Mouse (Mus musculus) gastrocnemius, adult 2 months (tissue): ENCODE measurements around the gene Uba6. TPM values are rescaled to one million over a fixed set of nuclear protein-coding genes. Genes with fewer than 3 reads are reported as not detected.

Source experiments
- DNase-seq: peaks from one replicate; pipeline ENCODE4 v3.0.0; 2022
- H3K27ac ChIP-seq: fragments of 200-600 bp; 2 replicates; pipeline ENCODE4 v1.8.1; 2022; ENCODE audit warnings: mild to moderate bottlenecking
- H3K4me3 ChIP-seq: fragments of 200-600 bp; 2 replicates; pipeline ENCODE4 v1.8.1; 2022; ENCODE audit warnings: mild to moderate bottlenecking, moderate library complexity
- CTCF ChIP-seq: fragments of 200-600 bp; IDR thresholded peaks from 2 replicates; pipeline ENCODE4 v1.8.1; 2022; ENCODE audit warnings: antibody characterized with exemption, mild to moderate bottlenecking, moderate library complexity
- intact Hi-C: fragments of 180-260 bp; cut with DNase I; formaldehyde crosslinking; loops from one replicate; pipeline ENCODE4 v1.15.1; 2025
- total RNA-seq, 2 experiments: library from RNA; stranded (reverse); gene quantifications; 2 replicates each; pipeline ENCODE4 v1.2.3; 2021

Uba6 gene
- total RNA-seq, 2 experiments from 2014 or later: 4.9 to 6.6 TPM

- DNase-seq: peak; percentile 86
- H3K27ac ChIP-seq: peak overlapping the region; percentile 86
- TF ChIP-seq CTCF: peak; percentile 98
- intact Hi-C loops: loop anchor here (2.0 kb wide), 1 partner anchor 106 kb away; the partner anchor contains the start of gene Uba6
- peak overlapping the region; percentile 97 for H3K4me3 ChIP-seq
Observed at GRCm38 (mm10) chr5:86066551-86066929, 106.1 kb downstream of the Uba6 start.

GRCm38 (mm10) chr5:86065876-86066550 lies 106.6 kb downstream of the Uba6 start:
- TF ChIP-seq CTCF: no peak
- H3K27ac ChIP-seq: peak overlapping the region; percentile 86
- DNase-seq: no peak
- peak overlapping the region; percentile 97 for H3K4me3 ChIP-seq
- intact Hi-C loops: loop anchor here (2.0 kb wide), 1 partner anchor 107 kb away; the partner anchor contains the start of gene Uba6

- no peak for TF ChIP-seq CTCF
- Histone ChIP-seq H3K27ac (peak within 1 kb of the TSS; percentile 90), H3K4me3 (peak within 1 kb of the TSS; percentile 97)
- DNase-seq: peak; percentile 99
- intact Hi-C loops: no loop called here
Observed at GRCm38 (mm10) chr5:86065101-86065875, 107.3 kb downstream of the Uba6 start, which contains the start of gene Cenpc1. Gene Cenpc1, minus strand, starts transcription at chr5:86065583.

- H3K27ac ChIP-seq: no peak overlapping the region
- no peak for TF ChIP-seq CTCF
- DNase-seq: no peak
- no peak overlapping the region for H3K4me3 ChIP-seq
- intact Hi-C loops: no loop called here
Observed at GRCm38 (mm10) chr5:86063501-86063900, 109.1 kb downstream of the Uba6 start.

Other genes starting within 250 kb of the Uba6 start
- 1 to 10 TPM; 3.0 to 5.4 TPM for gene Cenpc1, start 107.2 kb downstream of the Uba6 start, total RNA-seq
- gene Stap1, start 101.1 kb downstream of the Uba6 start, total RNA-seq: under 1 TPM in 1 of 2 experiments, not detected in 1; 0.18 TPM
- not detected for gene Gnrhr, start 25.1 kb upstream of the Uba6 start, total RNA-seq
- gene Tmprss11c, start 116.5 kb upstream of the Uba6 start, total RNA-seq: not detected
- not detected for gene Tmprss11d, start 200.6 kb upstream of the Uba6 start, total RNA-seq